Mouse (Mus musculus) brain, embryonic 14.5 days (tissue): ENCODE measurements at regions not wholly inside any gene's neighbourhood (a gene's known extent, or its start where the extent isn't known, plus 50 kb on each side); places are given as distances from the start of the nearest gene placed in this dataset.

ENCODE experiments used
- DNase-seq: peaks from one replicate; pipeline ENCODE4 v3.0.0-alpha.2; 2011; ENCODE audit warnings: low read depth
- CTCF ChIP-seq: fragments of 200-500 bp; IDR thresholded peaks from 2 replicates; pipeline ENCODE4 v1.5.1; 2012; ENCODE audit warnings: inconsistent platforms, mild to moderate bottlenecking, moderate library complexity, borderline replicate concordance; ENCODE audit not compliant: insufficient read depth, insufficient read length; ENCODE audit errors: extremely low read depth
- POLR2A ChIP-seq: fragments of 200-500 bp; IDR thresholded peaks from 2 replicates; pipeline ENCODE4 v1.6.1; 2012; ENCODE audit warnings: mild to moderate bottlenecking, inconsistent platforms, borderline replicate concordance; ENCODE audit not compliant: poor library complexity, insufficient read depth, insufficient read length, severe bottlenecking; ENCODE audit errors: extremely low read depth

DNA sequence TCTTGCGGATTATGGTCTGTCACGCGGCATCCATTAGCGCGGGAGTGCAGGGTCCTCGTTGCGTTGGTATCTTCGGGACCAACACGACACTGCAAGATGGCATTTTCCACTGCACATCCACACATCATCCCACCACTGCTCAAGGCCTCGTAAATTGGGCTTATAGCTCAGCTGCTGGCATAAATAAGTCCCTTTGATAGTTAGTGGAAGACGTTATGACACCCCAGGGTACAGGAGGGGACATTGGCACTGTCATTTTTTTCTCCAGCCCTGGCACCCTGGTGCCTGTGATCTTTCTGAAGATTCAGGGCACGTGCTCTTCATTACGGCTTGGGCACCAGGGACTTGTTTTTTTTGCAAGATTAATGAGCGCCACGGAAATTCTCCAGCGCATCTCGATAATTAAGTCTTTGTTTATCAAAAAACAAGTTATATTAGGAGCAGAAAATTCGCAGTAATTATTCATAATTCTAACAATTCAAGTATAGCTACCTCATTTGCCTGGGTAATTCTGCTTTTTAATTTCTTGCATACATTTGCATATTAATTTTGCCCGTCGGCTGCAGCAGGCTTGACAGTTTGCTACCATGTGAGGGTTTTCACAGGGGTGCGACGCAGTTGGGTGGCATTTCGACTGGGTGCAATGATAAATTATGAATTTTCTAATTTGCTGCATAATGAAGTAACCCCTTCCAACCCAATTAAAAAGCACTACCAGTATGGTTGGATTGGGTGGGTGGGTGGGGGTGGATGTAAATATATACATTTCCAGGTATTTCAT lies 119.1 kb downstream of the Vrk1 start:
- TF ChIP-seq CTCF: no peak
- no peak for TF ChIP-seq POLR2A
- DNase-seq: peak; percentile 91

DNA sequence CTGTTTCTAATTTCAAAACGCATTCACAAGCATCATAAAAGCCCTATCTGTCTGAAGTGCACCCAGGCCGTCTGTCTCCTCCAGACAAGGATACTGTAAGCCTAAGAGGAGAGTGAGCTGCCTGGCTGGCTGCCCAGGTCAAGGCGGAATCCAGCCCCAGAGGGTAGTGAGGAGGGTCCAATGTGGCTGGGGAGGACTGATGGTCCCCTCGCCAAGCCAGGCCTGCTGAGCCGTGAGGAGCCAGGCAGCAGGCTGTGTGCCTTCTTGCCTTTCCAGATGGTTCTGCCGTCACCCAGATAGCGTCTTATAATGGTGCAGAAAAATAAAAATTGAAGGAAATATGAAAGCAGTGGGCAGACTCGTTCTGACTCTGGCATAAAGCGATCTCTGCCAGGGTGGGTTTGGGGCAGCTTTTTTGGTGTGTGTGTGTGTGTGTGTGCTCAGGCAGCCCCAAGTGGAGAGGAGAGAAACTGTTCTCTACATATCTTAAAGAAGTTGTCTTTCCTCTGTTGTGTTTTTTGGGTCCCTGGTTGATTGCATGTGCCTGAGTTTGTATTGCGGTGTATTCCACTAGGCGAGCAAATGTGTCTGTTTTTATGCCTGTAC lies 120.1 kb downstream of the Vrk1 start:
- peak; percentile 73 for DNase-seq

DNA sequence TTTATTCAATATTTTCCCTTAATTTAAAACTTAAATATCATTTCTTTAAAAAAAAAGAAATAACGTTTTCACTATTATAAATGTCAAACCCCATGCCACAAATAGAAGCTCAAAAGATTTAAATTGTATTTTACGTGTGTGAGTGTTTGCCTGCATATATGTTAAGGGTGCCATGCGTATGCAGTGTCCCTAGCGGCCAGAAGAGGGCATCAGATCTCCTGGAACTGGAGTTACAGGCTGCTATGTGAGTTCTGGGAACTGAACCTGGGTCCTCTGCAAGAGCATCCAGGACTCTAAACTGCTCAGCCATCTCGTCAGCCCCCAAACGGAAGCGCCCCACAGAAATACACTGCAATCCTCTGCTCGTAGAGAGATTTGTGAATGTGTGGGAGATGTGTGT lies 122.7 kb downstream of the Vrk1 start:
- no peak for DNase-seq
- TF ChIP-seq POLR2A: no peak
- TF ChIP-seq CTCF: 0 out of 2 replicates have a peak, but pooled peaks have one; percentile 2

More for the DNA sequence above, 120.1 kb downstream of the Vrk1 start:
- TF ChIP-seq POLR2A (no peak), CTCF (no peak)

DNA sequence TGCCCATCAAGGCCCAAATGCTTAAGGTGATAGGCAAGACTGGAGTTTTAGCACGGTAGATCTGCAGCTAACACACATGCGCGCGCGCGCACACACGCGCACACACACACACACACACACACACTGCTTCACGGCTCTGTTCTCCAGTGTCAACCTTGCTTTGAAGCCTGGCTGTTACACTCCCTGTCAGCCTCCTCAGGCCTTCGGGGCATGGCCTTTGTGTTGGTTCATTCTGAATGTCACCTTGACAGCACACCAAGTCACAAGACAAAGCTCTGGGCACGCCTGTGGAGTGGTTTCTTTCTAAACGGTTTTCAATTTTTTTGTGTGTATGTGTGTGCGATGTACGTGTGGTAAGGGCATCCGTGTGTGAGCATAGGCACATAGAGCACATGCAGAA lies 128.4 kb downstream of the Vrk1 start:
- TF ChIP-seq POLR2A (no peak), CTCF (no peak)
- peak; percentile 32 for DNase-seq

DNA sequence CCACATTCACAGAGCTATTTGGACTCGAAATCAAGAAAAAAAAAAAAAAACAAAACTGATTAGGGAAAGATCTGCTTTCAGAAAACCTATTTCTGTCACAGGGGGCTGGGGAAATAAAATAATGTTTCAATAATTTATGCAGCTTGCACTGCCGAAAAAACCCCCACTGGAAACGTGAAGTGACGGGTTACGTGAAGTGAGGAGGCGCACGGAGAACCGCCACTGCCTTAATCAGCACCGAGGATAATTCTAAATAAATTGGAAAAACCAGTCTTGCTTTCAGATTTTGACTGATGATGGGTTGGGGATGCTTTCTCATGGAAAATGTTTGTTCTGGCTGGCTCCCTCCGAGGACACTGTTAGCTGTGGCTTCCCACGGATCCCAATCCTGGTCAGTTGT lies 129.5 kb downstream of the Vrk1 start:
- no peak for TF ChIP-seq POLR2A
- TF ChIP-seq CTCF: no peak
- peak; percentile 62 for DNase-seq

DNA sequence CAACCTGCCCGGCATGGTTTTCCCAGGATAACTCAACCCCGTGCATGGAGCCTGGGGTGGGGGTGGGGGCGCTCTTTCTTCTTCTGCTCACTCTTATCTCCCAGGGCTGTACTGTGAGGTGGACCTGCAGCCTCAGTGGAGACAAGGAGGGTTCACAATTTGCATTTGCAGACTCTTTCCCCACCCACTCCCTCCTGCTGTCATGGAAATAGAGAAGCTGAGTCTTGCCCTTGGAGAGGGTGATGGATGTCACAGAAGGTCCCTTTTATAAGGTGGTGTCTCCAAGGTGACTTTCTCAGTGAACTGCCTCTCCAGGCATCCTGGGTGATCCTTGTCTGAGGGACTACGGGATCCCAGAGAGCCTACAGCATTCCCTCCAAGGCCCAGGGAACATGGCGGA lies 129.9 kb downstream of the Vrk1 start:
- TF ChIP-seq POLR2A: no peak
- TF ChIP-seq CTCF: no peak
- DNase-seq: no peak

DNA sequence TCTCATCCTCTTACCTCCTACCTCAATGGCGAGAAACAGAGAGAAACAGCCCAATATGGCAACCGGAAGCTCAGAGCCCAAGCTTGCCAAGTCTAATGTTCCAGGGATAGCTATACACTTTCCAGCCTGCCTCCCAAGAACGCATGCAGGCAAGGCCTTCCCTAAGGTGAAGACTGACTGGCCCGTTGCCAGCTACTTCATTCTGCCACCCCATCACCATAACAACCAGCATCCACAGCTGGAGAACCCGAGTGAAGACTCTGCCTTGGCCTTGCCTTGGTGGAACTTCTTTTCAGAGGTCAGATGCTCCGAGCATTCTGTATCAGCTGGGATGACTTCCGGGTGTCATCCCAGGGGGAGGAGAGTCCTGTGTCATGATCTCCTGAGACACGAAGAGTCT lies 130.6 kb downstream of the Vrk1 start:
- no peak for TF ChIP-seq CTCF
- TF ChIP-seq POLR2A: no peak
- peak; percentile 61 for DNase-seq

DNA sequence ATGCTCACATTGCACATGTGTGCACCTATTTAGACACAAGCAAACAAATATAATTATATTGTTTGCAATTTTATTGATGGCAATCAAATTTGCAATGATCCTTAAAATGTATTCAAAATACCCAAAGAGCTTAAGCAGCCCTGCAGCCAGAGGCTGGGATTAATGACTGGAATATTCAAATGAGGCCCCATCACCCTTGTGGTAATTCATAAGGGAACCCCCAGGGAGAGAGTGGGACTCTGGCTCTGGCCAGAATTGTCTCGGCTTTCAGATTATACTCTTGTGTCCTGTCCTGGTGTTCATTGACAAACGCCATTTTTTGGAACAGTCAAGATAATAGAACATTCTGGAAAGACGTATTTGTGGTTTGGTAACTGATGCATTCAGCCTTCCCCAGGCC lies 133.5 kb downstream of the Vrk1 start:
- DNase-seq: peak; percentile 30
- TF ChIP-seq CTCF (no peak), POLR2A (no peak)

DNA sequence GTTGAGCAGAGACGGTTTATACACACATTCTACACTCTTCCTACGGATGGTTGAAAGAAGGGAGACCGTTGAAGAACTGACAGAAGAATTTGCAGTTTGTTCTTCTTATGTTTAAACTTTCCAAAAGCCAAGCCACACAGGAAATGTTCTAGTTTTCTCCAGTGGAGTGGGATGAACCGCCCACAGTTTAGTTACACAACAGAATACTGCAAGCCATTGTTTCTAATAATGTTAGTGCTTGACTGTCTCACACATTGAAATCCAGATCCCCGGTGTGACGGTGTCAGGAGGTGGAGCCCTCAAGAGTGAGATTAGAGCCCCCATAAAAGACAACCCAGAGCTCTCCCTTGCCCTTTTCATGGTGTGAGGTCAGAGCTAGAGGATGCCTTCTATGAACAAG lies 146.8 kb downstream of the Vrk1 start:
- no peak for TF ChIP-seq CTCF

DNA sequence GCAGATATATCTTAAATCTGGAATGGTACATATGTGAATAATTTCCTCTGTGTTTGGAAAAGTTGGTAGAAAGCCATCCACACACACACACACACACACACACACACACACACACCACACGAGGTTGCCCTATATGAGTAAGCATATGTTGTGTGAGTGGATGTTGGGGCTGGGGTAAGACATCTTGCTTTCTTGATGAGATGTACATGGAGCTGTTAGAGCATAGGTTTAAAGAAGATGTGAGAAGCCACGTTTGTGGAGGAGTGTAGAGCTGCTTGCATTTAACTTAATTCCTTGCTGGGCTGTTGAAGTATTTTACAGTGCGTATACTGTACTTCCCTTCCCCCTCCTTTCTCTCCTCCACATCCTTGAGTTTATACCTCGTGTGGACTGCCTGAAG lies 147.8 kb downstream of the Vrk1 start:
- TF ChIP-seq POLR2A: no peak
- DNase-seq: no peak

More for the DNA sequence above, 146.8 kb downstream of the Vrk1 start:
- DNase-seq: no peak

DNA sequence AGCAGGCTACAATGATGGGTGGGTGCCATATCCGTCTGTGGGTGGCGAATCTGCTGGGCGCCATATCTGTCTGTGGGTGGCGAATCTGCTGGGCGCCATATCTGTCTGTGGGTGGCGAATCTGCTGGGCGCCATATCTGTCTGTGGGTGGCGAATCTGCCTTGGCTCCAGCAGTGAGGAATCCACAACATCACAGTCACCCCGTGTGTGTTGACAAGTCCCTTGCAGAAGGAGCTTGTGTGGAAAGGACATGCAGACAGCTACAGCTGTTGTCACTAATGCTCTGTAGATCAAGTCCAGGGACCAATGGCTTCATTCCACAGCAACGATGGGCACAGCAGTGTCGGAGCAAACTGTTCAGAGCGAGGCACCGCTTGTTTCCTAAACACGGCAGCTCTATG lies 148.6 kb downstream of the Vrk1 start:
- no peak for DNase-seq

DNA sequence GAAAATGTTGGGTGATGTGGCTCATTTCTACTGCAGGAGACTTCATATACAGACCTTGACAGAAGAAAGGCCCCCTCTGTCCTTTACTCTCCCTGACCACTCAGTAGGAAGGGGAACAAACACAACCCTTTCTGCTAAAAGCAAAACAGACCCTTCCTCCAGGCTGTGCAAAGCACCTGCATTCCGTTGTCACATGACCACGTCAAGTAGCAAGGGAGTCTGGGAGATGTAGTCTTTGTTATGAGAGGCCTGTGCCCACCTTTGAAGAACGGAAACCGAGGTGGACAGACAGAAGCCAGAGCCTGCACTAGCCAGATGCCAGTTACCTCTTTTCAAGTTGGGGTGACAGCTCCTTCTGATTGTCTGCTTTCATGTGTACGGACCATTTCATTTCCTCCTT lies 161.3 kb downstream of the Vrk1 start:
- peak; percentile 56 for DNase-seq
- TF ChIP-seq POLR2A (no peak), CTCF (no peak)

More for the DNA sequence above, 148.6 kb downstream of the Vrk1 start:
- no peak for TF ChIP-seq CTCF
- no peak for TF ChIP-seq POLR2A

DNA sequence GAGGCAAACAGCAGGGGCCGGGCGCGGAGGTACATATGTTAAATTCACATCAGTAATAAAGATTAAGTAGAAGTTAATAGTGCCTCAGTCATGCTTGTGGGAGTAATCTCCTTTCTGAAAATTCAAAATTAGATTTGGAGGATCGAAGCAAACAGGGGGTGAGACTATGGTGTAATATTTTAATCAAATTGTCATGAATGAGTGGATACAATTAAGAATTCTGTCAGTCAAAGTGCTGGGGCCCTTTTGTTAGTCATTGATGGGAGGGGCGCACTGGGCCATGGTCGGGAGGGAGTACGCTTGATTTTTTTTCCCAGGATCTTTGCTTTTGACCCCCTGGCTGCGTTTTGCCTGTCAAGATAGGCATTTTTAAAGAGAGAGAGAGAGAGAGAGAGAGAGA lies 163.2 kb downstream of the Vrk1 start:
- TF ChIP-seq CTCF: no peak
- TF ChIP-seq POLR2A: no peak
- DNase-seq: no peak
